Mouse (Mus musculus): ENCODE measurements around the gene Trim72.

The Trim72 gene

DNA sequence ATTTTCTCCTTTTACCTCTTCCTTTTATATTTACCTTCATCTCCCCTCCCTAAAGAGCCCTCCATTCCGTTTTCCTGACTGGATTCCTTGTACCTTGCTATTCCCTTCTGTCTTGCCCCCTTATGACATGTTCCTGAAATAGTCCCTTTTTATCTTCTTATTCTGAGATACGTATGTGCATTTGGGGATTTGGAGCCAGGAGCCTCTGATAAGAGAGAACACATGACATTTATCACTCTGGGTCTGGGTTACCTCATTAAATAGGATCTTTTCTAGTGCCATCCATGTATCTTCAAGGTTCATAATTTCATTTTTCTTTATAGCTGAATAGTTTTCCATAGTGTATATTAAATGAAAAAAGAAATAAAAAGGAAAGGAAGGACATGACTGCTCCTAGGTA is 41.9 kb downstream of the Trim72 start:
- in situ Hi-C loops (cut with MboI; ENCODE audit: low sequenced_read_pairs): no loop called here

DNA sequence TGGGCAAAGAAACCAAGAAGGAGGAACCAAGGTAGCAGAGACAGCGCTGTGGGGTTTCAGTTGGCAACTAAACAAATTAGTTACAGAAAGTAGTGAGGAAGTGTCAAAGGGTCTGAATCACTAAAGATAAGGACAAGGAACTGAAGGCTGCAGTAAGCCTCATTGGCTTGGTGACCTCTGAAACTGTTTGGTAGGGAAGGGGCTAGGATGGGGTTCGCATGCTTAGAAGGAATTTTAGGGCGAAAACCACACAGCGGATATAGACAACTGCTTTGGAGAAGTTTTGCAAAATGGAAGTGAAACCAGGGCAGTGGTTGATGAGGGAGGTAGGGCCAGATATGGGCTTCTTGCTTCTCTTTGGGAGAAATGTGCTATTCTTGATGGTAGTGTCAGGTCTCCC is 45.1 kb downstream of the Trim72 start:
- in situ Hi-C loops (cut with MboI; ENCODE audit: low sequenced_read_pairs): no loop called here

DNA sequence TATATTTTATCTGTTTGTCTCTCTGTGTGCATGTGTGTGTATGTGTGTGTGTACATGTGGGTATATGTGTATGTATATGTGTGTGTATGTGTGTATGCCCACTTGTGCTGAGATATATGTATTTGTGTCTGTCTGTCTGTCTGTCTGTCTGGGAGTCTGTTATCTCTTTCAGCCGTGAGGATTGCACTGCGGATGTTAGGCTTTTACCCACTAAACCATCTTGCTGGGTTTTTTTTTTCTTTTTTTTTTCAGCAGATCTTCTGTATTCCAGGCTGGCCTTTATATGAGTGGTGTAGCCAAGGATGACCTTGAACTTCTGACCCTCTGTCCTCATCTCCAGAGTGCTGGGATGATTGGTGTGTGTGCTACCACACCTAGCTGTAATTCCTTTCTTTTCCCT is 45.5 kb downstream of the Trim72 start:
- in situ Hi-C loops (cut with MboI; ENCODE audit: low sequenced_read_pairs): no loop called here

DNA sequence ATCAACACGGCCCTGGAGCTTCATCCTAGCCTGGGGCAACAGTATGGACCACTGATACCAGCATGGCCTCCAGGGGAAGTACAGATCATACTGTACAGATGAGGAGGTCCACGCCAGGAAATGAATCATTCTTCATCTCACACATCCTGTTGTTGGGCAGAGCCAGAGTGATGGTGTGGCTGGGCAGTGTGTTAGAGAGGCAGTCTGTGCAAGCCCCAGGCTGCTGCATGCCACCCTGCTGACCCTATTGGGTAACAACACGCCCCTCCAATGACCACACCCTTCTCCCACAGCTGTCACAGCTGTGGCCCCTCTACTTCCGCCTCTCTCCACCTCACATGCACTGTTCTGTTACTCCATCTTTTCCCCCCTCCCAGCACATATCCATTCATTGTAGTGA is 47.0 kb downstream of the Trim72 start:
- in situ Hi-C loops (cut with MboI; ENCODE audit: low sequenced_read_pairs): no loop called here

GRCm38 (mm10) chr7:128053061-128053460 is 49.3 kb downstream of the Trim72 start:
- in situ Hi-C loops (cut with MboI; ENCODE audit: low sequenced_read_pairs): no loop called here

DNA sequence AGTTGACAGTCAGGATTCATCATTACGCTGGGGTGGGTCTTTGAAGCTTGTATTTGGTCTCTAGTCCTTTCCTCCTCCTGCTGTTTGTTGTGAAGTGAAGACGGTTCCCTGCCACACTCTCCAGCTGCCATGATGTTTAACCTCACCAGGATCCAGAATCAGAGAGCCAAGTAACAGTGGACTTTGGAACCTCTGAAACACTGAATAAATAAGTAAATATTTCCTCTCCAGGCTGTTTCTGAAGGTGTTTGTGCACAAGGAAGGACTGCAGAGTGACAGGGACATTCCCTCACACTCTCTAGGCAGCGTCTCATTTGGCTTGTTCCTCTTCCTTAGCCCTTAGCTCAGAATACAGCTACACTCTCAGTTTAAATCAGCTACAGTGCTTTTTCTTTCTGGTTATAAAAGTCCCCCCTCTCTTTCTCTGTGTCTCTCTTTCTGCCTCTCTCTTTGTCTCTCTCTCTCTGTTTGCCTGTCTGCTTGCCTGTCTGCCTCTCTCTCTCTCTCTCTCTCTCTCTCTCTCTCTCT is 53.2 kb downstream of the Trim72 start:
- in situ Hi-C loops (cut with MboI; ENCODE audit: low sequenced_read_pairs): no loop called here

DNA sequence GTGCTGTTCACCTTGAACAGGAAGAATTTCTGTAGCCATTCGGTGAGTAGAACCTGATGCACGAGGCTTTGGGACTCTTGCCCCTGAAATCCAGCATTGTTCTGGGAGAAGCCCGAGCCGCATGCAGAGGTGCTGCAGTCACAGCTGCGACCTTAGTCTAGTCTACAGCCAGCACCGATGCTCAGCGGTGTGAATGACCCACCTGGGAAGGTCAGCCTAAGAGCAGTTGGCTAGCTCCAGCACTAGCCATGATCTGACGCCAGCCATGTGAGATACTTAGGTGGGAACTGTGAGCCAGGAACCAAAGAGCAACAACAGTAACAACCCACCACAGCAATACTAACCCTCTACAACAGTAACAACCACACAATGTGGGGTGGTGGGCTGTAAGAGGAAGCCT is 54.1 kb downstream of the Trim72 start:
- in situ Hi-C loops (cut with MboI; ENCODE audit: low sequenced_read_pairs): no loop called here

- in situ Hi-C loops (cut with MboI; ENCODE audit: low sequenced_read_pairs): no loop called here
Observed at GRCm38 (mm10) chr7:128058576-128058975, 54.8 kb downstream of the Trim72 start.

- in situ Hi-C loops (cut with MboI; ENCODE audit: low sequenced_read_pairs): no loop called here
Observed at GRCm38 (mm10) chr7:128059091-128059490, 55.3 kb downstream of the Trim72 start.
